Mouse (Mus musculus) spleen, adult 10 weeks (tissue): ENCODE data around the gene Gm10715. TPM values are rescaled to one million over a fixed set of nuclear protein-coding genes. Genes with fewer than 3 reads are reported as not detected.

Experiments
- polyA plus RNA-seq: library from polyadenylated mRNA; stranded (reverse); fragments of 350-450 nt; fragmentation: Illumina TruSeq; extraction: RNeasy Lipid Tissue Mini Kit (QIAGEN cat#74804); gene quantifications from one replicate; pipeline ENCODE4 v1.2.3, GENCODE M21; 2015; ENCODE audit warnings: low replicate concordance; ENCODE audit not compliant: insufficient read depth

Gene Gm10715
- polyA plus RNA-seq, result not detected

GRCm38 (mm10) chr9:3036577-3036976 lies at the start of gene Gm10715:
Gene Gm10715 (plus strand): TSS chr9:3036877.

DNA sequence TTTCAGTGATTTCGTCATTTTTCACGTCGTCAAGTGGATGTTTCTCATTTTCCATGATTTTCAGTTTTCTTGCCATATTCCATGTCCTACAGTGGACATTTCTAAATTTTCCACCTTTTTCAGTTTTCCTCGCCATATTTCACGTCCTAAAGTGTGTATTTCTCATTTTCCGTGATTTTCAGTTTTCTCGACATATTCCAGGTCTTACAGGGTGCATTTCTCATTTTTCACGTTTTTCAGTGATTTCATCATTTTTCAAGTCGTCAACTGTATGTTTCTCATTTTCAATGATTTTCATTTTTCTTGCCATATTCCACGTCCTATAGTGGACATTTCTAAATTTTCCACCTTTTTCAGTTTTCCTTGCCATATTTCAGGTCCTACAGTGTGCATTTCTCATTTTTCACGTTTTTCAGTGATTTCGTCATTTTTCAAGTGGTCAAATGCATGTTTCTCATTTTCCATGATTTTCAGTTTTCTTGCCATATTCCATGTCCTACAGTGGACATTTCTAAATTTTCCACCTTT lies 36.2 kb upstream of the Gm10715 start, which contains the start of gene Gm10722:
Gene Gm10722 (plus strand): TSS at position 478 of the 528 bp plus-strand sequence.

GRCm38 (mm10) chr9:3002794-3003396 lies 33.8 kb upstream of the Gm10715 start, which contains the start of gene Gm11168:
Gene Gm11168 (plus strand): TSS chr9:3003346.

GRCm38 (mm10) chr9:3012733-3013279 lies 23.9 kb upstream of the Gm10715 start, which contains the start of gene Gm10721:
Gene Gm10721 (plus strand): TSS chr9:3013140.

GRCm38 (mm10) chr9:3015354-3015753 lies 21.3 kb upstream of the Gm10715 start, which contains the start of gene Gm10720:
Gene Gm10720 (plus strand): TSS chr9:3015654.

DNA sequence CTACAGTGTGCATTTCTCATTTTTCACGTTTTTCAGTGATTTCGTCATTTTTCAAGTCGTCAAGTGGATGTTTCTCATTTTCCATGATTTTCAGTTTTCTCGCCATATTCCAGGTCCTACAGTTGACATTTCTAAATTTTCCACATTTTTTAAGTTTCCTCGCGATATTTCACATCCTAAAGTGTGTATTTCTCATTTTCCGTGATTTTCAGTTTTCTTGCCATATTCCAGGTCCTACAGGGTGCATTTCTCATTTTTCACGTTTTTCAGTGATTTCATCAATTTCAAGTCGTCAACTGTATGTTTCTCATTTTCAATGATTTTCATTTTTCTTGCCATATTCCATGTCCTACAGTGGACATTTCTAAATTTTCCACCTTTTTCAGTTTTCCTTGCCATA lies 19.6 kb upstream of the Gm10715 start, which contains the start of gene Gm10719:
Gene Gm10719 (plus strand): TSS at position 301 of the 400 bp plus-strand sequence.

GRCm38 (mm10) chr9:3023312-3023984 lies 13.2 kb upstream of the Gm10715 start, which contains the start of gene Gm10718:
Gene Gm10718 (plus strand): TSS chr9:3023547.

DNA sequence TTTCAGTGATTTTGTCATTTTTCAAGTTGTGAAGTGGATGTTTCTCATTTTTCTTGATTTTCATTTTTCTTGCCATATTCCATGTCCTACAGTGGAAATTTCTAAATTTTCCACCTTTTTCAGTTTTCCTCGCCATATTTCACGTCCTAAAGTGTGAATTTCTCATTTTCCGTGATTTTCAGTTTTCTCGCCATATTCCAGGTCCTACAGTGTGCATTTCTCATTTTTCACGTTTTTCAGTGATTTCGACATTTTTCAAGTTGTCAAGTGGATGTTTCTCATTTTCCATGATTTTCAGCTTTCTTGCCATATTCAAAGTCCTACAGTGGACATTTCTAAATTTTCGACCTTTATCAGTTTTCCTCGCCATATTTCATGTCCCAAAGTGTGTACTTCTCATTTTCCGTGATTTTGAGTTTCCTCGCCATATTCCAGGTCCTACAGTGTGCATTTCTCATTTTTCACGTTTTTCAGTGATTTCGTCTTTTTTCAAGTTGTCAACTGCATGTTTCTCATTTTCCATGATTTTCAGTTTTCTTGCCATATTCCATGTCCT lies 11.7 kb upstream of the Gm10715 start, which contains the start of gene Gm10717:
Gene Gm10717 (plus strand): TSS at position 506 of the 556 bp plus-strand sequence.

DNA sequence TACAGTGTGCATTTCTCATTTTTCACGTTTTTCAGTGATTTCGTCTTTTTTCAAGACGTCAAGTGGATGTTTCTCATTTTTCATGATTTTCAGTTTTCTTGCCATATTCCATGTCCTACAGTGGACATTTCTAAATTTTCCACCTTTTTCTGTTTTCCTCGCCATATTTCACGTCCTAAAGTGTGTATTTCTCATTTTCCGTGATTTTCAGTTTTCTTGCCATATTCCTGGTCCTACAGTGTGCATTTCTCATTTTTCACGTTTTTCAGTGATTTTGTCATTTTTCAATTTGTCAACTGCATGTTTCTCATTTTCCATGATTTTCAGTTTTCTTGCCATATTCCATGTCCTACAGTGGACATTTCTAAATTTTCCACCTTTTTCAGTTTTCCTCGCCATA lies 2.4 kb upstream of the Gm10715 start, which contains the start of gene Gm17535:
Gene Gm17535 (plus strand): TSS at position 301 of the 400 bp plus-strand sequence.

Other genes with a start within 250 kb of the Gm10715 start
- not detected for gene Gm10722, start 36.0 kb upstream of the Gm10715 start, polyA plus RNA-seq
- not detected for gene Gm11168, start 33.5 kb upstream of the Gm10715 start, polyA plus RNA-seq
- gene Gm10721, start 23.7 kb upstream of the Gm10715 start, polyA plus RNA-seq, result not detected
- gene Gm10720, start 21.2 kb upstream of the Gm10715 start, polyA plus RNA-seq, result not detected
- gene Gm10719, start 19.5 kb upstream of the Gm10715 start, polyA plus RNA-seq, result not detected
- gene Gm10718, start 13.3 kb upstream of the Gm10715 start, polyA plus RNA-seq, result not detected
- not detected for gene Gm10717, start 11.5 kb upstream of the Gm10715 start, polyA plus RNA-seq
- gene Gm17535, start 2.3 kb upstream of the Gm10715 start, polyA plus RNA-seq, result not detected